Mouse (Mus musculus): ENCODE results near the gene Igsf21.

DNA sequence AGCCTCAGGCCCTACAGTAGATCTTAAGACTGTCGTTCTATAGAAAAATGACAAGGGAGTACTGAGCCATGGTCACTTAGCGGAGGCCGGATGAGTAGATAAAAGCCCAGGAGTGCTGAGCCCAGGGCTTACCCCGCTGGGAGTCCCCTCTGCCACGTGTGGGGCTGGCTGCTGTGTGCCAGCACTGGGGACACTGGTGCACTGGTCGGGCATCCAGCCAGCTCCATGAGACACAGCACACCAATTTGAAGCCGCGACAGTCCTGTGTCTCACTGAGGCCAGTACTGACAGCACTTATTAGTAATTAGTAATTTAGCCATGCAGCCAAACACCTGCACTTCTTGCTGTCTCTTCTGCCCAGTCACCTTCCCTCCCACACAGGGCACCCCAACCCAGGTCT is 28.6 kb downstream of the Igsf21 start:
- TF ChIP-seq EP300 (IDR thresholded peaks at IDR 0.05; ENCODE audit: insufficient read depth, low read depth, low read length) = no peak
- TF ChIP-seq POLR2A (IDR thresholded peaks at IDR 0.05; ENCODE audit: insufficient read depth, low read length) = no peak

All from ES-Bruce4 (cell line).